Mouse (Mus musculus): Measurements from ENCODE around the gene Tenm4.

Gene Tenm4

DNA sequence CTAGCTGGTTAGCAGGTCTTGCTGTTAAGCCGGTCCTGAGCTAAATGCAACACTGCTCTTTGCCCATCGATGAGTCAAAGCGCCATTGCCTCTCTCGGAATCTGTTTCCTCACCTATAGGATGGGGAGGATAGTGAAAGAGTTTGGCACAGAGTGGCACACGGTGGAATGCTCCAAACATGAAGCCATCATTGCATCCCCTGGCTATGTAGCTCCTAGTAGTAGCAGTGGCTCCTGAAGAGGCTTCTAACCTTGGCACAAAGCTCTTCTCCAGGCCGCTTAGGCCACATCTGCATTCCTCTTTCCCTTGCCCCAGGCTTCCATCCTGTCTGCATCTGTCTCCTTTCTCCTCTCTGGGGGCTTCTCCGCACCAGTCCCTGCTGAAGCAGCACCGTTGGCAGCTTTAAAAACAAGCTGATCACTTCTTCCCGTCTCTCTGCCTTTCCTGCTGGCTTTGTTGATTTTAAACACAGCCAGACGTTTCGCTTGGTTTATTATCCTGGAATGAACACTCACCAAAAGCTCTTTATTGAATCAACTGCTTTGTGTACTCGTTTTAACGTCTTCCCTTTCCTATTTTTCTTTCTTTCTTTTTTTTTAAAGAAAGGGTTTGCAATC, 626.8 kb downstream of the Tenm4 start:
- in situ Hi-C loops (cut with MboI, MseI) = no loop called here

- in situ Hi-C loops (cut with MboI, MseI) = no loop called here
These were observed 628.8 kb downstream of the Tenm4 start for GRCm38 (mm10) chr7:96799816-96800215.

- in situ Hi-C loops (cut with MboI, MseI) = no loop called here
These were observed 630.3 kb downstream of the Tenm4 start for GRCm38 (mm10) chr7:96801368-96801767.

- in situ Hi-C loops (cut with MboI, MseI) = no loop called here
These were observed 631.2 kb downstream of the Tenm4 start for GRCm38 (mm10) chr7:96802216-96802615.

- in situ Hi-C loops (cut with MboI, MseI) = no loop called here
These were observed 635.5 kb downstream of the Tenm4 start for GRCm38 (mm10) chr7:96806561-96806960.

DNA sequence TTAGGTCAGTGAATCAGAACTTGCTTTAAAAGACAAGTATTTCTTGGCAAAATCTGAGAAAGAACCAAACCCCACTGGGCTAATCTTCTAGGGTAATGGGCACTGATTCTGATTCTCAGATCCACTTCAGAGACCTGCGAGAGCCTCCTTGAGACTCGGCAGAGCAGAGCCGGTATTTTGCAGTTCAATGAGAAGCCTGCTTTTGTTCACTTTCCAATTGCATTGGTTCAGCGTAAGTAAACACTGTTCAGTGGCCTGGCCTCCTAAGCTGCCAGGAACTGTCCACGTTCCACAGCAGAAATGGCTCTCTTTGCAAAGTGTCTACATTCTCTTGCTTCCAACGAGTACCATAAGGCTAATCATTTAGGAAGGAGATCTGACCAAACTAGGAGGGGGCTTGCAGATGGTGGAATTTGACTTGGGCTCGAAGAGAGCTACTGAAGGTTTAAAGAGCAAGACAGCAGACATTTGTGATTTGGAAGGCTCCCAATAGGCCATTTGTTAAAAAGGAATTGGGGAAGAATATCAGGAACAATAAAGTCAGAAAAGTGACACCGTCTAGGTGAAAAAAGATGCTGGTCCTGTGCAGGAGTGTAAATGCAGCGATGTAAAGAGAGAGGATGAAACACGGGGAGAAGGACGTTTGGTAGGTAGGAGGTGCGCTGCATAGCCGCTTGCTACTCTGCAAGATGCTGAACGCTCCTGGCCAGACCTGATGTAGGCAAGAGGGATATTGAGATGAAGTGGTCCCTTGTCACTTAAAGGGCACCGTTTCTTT, 636.4 kb downstream of the Tenm4 start:
- in situ Hi-C loops (cut with MboI, MseI) = no loop called here

DNA sequence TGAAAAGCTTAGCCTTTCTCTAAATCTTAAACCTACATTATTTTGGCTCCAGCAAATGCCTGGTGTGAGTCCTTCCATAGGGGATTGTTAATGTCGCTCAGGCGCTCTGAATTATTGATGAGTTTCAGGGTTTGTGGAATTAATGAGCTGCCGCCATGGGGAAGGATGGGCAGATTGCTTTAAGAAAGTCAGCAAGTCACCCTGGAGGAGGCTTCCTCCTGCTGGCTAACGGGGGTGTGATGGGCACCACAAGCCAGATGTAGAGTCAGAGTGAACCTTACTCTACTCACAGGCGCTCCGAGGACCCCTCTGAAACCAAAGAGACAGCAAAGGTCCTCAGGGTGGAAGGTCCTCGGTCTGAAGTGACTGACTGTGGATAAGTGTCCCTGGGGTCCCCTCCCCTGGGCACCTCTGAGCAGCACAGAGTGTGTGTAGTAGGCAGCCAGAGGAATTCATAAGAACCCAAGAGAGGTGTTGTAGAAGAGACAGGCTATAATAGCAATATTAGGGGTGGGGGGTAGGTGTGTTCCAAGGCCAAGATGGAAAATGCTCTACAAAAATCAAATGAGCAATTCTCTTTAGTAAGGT, 637.1 kb downstream of the Tenm4 start:
- in situ Hi-C loops (cut with MboI, MseI) = no loop called here

DNA sequence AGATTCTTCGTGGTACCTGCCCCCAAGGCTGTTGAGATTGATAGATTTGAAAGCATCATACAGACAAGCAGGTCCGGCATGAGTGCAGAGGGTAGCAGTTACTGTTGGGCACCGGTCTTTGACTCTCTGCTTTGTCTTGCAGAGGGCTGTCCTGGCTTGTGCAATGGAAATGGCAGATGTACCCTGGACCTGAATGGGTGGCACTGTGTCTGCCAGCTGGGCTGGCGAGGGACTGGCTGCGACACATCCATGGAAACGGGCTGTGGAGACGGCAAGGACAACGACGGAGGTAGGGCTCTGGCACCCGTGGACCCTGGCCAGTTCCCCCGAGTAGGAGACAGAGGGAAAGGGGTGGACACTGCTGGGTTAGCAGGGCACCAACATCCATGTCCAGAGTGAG, 640.6 kb downstream of the Tenm4 start:
- in situ Hi-C loops (cut with MboI, MseI) = no loop called here

GRCm38 (mm10) chr7:96813036-96813435, 642.0 kb downstream of the Tenm4 start:
- in situ Hi-C loops (cut with MboI, MseI) = no loop called here

- in situ Hi-C loops (cut with MboI, MseI) = no loop called here
These were observed 642.7 kb downstream of the Tenm4 start for GRCm38 (mm10) chr7:96813497-96814400.

DNA sequence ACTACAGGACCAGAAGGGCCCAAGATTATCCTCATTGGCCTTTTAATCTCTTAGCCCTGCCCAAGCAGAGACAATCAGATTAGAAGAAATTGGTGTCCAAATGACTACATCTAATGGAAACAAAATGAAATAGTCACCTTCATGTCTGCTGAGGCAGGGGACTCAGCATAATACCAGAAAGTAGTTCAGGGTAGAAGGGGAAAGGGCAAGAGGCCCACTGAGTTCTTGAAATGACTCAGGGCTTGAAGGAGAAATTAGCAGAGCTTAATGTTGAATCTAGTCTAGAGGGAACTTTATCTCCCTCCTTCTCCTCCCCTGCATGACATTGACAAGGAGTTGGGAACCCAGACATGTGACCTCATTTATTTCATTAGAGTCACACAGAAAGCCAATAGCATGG, 643.5 kb downstream of the Tenm4 start:
- in situ Hi-C loops (cut with MboI, MseI) = no loop called here

- in situ Hi-C loops (cut with MboI, MseI) = no loop called here
These were observed 646.1 kb downstream of the Tenm4 start for GRCm38 (mm10) chr7:96817030-96817674.

DNA sequence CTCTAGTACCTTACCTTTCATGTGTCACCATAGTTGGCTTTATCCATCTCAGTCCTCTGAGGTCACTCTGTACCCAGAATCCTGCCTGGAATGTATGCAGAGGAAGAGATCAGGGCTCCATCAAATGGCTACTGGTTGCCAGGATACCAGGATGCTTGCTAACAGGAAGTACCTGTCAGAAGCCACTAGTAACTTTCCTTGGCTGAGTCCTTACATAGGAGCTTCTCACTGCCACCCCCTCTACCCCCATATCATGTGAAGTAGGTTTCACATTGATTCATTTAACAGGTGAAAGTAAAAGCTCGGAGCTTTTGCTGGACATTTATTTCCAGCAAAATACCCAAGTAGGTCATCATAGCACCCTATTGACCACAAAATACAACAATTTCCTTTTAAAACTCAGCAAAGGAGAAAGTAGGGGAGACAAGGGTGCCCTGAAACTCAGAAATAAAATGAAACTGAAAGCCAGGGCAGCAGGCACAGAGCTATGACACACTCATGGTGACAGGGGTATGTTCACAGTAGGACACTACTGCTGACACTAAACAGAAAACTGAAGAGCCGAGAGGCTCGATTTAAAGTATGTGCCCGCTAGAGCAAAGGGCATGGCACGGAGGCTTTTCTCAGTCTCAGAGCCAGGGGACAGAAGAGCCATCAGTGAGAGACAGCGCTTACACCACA, 647.3 kb downstream of the Tenm4 start:
- in situ Hi-C loops (cut with MboI, MseI) = no loop called here

DNA sequence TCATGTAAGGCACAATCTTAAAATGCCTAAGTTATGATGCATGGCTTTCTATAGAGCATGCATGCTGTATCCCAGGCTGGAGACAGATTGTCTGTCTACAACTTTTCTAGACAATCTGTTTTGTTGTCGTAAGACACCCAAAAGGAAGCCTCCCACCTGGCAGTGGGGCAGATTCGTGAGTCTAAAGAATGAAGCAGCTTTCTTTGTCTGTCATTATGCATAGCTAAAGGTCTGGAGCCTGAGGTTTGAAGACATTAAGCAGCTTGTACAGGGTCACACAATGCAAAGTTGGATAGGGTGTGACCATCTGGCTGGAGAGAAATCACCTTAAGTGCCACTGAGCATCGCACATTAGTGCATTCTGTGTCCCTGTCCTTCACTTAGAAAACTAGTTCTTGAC, 648.5 kb downstream of the Tenm4 start:
- in situ Hi-C loops (cut with MboI, MseI) = no loop called here

- in situ Hi-C loops (cut with MboI, MseI) = no loop called here
These were observed 649.3 kb downstream of the Tenm4 start for GRCm38 (mm10) chr7:96820343-96820742.

DNA sequence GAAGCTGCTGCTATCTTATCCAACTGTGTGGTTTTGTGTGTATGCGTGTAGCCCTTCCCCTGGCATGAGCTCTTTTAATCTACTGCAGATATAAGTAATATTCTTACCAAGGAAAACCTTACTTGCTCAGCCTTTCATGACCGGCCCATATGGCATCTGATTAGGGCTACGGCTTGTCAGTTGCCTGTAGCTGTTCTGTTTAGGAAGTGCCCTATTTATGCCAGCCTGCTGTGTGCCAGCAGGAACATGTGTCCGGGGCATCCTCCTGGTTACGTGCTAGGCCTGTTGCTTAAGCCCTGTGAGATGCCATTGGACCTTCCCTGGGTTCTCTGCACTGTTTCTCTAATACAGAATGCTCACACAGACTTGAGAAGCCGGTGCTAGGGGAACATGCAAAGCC, 655.1 kb downstream of the Tenm4 start:
- in situ Hi-C loops (cut with MboI, MseI) = no loop called here

DNA sequence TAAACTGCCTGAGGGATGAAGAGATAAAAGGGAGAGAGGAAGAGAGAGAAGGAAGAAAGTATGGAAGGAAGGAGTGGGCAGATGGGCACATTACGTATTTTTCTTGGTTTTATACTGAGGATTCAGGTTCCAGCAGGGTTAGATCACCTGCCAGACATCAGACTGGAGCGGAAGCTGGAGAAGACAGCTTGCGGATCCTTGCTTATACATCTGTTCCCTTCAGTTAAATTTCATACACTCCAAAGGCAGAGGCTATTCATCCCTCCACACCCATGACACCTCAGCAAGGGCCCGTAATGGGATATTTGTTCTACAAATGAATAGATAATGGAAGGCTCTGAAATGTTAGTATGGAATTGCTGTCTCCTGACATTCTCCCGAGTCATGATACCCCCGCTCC, 655.6 kb downstream of the Tenm4 start:
- in situ Hi-C loops (cut with MboI, MseI) = no loop called here

DNA sequence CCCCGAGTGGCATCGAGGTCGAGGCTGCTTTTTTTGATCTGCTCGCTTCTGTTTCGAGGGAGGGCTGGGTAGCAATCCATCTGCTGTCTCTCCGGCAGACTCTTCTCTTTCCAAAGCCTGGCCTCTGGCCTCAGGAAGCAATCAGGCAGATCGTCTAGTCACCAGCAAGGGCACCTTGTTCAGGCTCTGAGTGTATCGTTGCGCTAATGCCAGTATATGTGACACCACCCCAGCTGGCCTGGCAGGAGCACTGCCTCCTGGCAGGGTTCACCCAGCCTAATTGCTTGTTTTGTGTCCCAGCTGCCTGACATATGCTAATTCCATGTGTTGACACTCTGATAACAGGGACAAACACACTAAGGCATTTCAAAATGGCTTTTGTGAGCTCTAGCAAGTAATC, 661.5 kb downstream of the Tenm4 start:
- in situ Hi-C loops (cut with MboI, MseI) = no loop called here

GRCm38 (mm10) chr7:96833012-96833411, 662.0 kb downstream of the Tenm4 start:
- in situ Hi-C loops (cut with MboI, MseI) = no loop called here

- in situ Hi-C loops (cut with MboI, MseI) = no loop called here
These were observed 663.7 kb downstream of the Tenm4 start for GRCm38 (mm10) chr7:96834681-96835289.

DNA sequence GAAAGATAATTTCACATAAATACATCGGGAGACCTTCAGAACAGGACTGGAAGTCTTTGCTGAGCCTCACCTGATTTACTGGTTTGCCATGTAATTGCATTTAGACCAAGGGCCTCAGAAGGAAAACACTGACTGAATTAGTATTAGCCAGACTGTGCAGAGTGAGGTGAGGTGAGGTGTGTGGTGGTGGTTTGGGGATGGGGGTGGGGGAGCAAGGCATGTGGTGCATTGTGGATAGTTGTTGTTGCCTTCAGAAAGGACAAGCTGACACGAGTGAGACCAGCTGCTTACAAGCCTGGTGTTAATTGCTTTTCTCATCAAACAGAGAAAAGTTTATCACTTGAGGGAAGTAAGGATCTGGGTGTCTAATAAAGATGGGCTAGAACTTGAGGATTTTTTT, 664.3 kb downstream of the Tenm4 start:
- in situ Hi-C loops (cut with MboI, MseI) = no loop called here

Measured in T-helper 1 cell (primary cell).